Mouse (Mus musculus): ENCODE results near the gene Gucy2d. TPM values are rescaled to one million over a fixed set of nuclear protein-coding genes. Genes with fewer than 3 reads are reported as not detected.

The Gucy2d gene
- polyA plus RNA-seq, 1 experiment from 2014 or later, result 0.28 TPM

- 74% methylated on average over 25 of the region's 25 CpGs for WGBS
- no peak for ATAC-seq
Measured at GRCm38 (mm10) chr7:98499561-98500292, 59.5 kb downstream of the Gucy2d start.

GRCm38 (mm10) chr7:98500470-98500869 lies 60.3 kb downstream of the Gucy2d start:
- Histone ChIP-seq H3K4me2 (ENCODE audit: low read length) (no peak overlapping the region), H3K27ac (ENCODE audit: low read depth, low read length) (no peak overlapping the region), H3K4me1 (ENCODE audit: control insufficient read depth, insufficient read depth, low read depth, low read length) (peaks cover 8% of the 10 kb centered on the region), H3K4me3 (ENCODE audit: low read length) (no peak overlapping the region), H3K36me3 (ENCODE audit: control insufficient read depth, insufficient read depth, low read length) (no peaks in the 10 kb centered on the region), H3K27me3 (replicated peaks; ENCODE audit: control insufficient read depth, insufficient read depth, low read length) (no peaks in the 10 kb centered on the region), H3K9ac (ENCODE audit: low read depth, low read length) (no peak overlapping the region), H3K9me3 (ENCODE audit: control insufficient read depth, low read length) (no peaks in the 10 kb centered on the region)
- 89% methylated on average over 3 of the region's 3 CpGs for WGBS
- no peak for ATAC-seq

More at GRCm38 (mm10) chr7:98499561-98500292, 59.5 kb downstream of the Gucy2d start:
- Histone ChIP-seq H3K4me3 (ENCODE audit: low read length) (no peak overlapping the region), H3K4me2 (ENCODE audit: low read length) (no peak overlapping the region), H3K27me3 (replicated peaks; ENCODE audit: control insufficient read depth, insufficient read depth, low read length) (no peaks in the 10 kb centered on the region), H3K36me3 (ENCODE audit: control insufficient read depth, insufficient read depth, low read length) (no peaks in the 10 kb centered on the region), H3K4me1 (ENCODE audit: control insufficient read depth, insufficient read depth, low read depth, low read length) (peaks cover 3% of the 10 kb centered on the region), H3K9me3 (ENCODE audit: control insufficient read depth, low read length) (no peaks in the 10 kb centered on the region), H3K27ac (ENCODE audit: low read depth, low read length) (no peak overlapping the region), H3K9ac (ENCODE audit: low read depth, low read length) (no peak overlapping the region)

GRCm38 (mm10) chr7:98501078-98501477 lies 60.9 kb downstream of the Gucy2d start:
- H3K4me1 ChIP-seq (ENCODE audit: control insufficient read depth, insufficient read depth, low read depth, low read length), result peaks cover 8% of the 10 kb centered on the region
- 74% methylated on average over 7 of the region's 7 CpGs for WGBS
- H3K4me3 ChIP-seq (ENCODE audit: low read length), result no peak overlapping the region
- peak; percentile 50; the same call in 1 of the 2 replicates for ATAC-seq
- no peak overlapping the region for H3K9ac ChIP-seq (ENCODE audit: low read depth, low read length)
- no peaks in the 10 kb centered on the region for H3K27me3 ChIP-seq (replicated peaks; ENCODE audit: control insufficient read depth, insufficient read depth, low read length)
- no peaks in the 10 kb centered on the region for H3K36me3 ChIP-seq (ENCODE audit: control insufficient read depth, insufficient read depth, low read length)
- no peak overlapping the region for H3K4me2 ChIP-seq (ENCODE audit: low read length)
- H3K27ac ChIP-seq (ENCODE audit: low read depth, low read length), result no peak overlapping the region
- no peaks in the 10 kb centered on the region for H3K9me3 ChIP-seq (ENCODE audit: control insufficient read depth, low read length)

GRCm38 (mm10) chr7:98502921-98503320 lies 62.7 kb downstream of the Gucy2d start:
- Histone ChIP-seq H3K9me3 (ENCODE audit: control insufficient read depth, low read length) (no peaks in the 10 kb centered on the region), H3K27ac (ENCODE audit: low read depth, low read length) (no peak overlapping the region), H3K27me3 (replicated peaks; ENCODE audit: control insufficient read depth, insufficient read depth, low read length) (no peaks in the 10 kb centered on the region), H3K9ac (ENCODE audit: low read depth, low read length) (peak overlapping the region; percentile 23; the same call in 1 of the 2 replicates), H3K4me2 (ENCODE audit: low read length) (no peak overlapping the region), H3K36me3 (ENCODE audit: control insufficient read depth, insufficient read depth, low read length) (no peaks in the 10 kb centered on the region), H3K4me3 (ENCODE audit: low read length) (no peak overlapping the region), H3K4me1 (ENCODE audit: control insufficient read depth, insufficient read depth, low read depth, low read length) (peaks cover 8% of the 10 kb centered on the region)
- ATAC-seq, result no peak
- 34% methylated on average over 5 of the region's 5 CpGs for WGBS

- no peak overlapping the region; the same call in 1 of the 2 replicates for H3K27ac ChIP-seq (ENCODE audit: low read depth, low read length)
- H3K4me3 ChIP-seq (ENCODE audit: low read length), result no peak overlapping the region
- H3K9me3 ChIP-seq (ENCODE audit: control insufficient read depth, low read length), result no peaks in the 10 kb centered on the region
- H3K36me3 ChIP-seq (ENCODE audit: control insufficient read depth, insufficient read depth, low read length), result no peaks in the 10 kb centered on the region
- H3K27me3 ChIP-seq (replicated peaks; ENCODE audit: control insufficient read depth, insufficient read depth, low read length), result no peaks in the 10 kb centered on the region
- 0 out of 2 replicates have a peak, but pooled peaks have one; percentile 57 for ATAC-seq
- 68% methylated on average over 6 of the region's 6 CpGs for WGBS
- no peak overlapping the region for H3K4me2 ChIP-seq (ENCODE audit: low read length)
- no peak overlapping the region for H3K9ac ChIP-seq (ENCODE audit: low read depth, low read length)
- H3K4me1 ChIP-seq (ENCODE audit: control insufficient read depth, insufficient read depth, low read depth, low read length), result peaks cover 8% of the 10 kb centered on the region
Measured at GRCm38 (mm10) chr7:98503951-98504647, 63.9 kb downstream of the Gucy2d start.

- no peak overlapping the region for H3K9ac ChIP-seq (ENCODE audit: low read depth, low read length)
- 35% methylated on average over 5 of the region's 5 CpGs for WGBS
- no peak for ATAC-seq
- peak overlapping the region; percentile 35; the same call in 1 of the 2 replicates for H3K27ac ChIP-seq (ENCODE audit: low read depth, low read length)
- peaks cover 8% of the 10 kb centered on the region for H3K4me1 ChIP-seq (ENCODE audit: control insufficient read depth, insufficient read depth, low read depth, low read length)
- H3K4me3 ChIP-seq (ENCODE audit: low read length), result no peak overlapping the region
- H3K4me2 ChIP-seq (ENCODE audit: low read length), result no peak overlapping the region
- no peaks in the 10 kb centered on the region for H3K27me3 ChIP-seq (replicated peaks; ENCODE audit: control insufficient read depth, insufficient read depth, low read length)
- H3K36me3 ChIP-seq (ENCODE audit: control insufficient read depth, insufficient read depth, low read length), result no peaks in the 10 kb centered on the region
- H3K9me3 ChIP-seq (ENCODE audit: control insufficient read depth, low read length), result no peaks in the 10 kb centered on the region
Measured at GRCm38 (mm10) chr7:98504726-98505314, 64.6 kb downstream of the Gucy2d start.

GRCm38 (mm10) chr7:98505664-98506063 lies 65.4 kb downstream of the Gucy2d start:
- Histone ChIP-seq H3K4me1 (ENCODE audit: control insufficient read depth, insufficient read depth, low read depth, low read length) (peaks cover 8% of the 10 kb centered on the region), H3K27me3 (replicated peaks; ENCODE audit: control insufficient read depth, insufficient read depth, low read length) (no peaks in the 10 kb centered on the region), H3K9ac (ENCODE audit: low read depth, low read length) (no peak overlapping the region), H3K4me3 (ENCODE audit: low read length) (no peak overlapping the region), H3K4me2 (ENCODE audit: low read length) (no peak overlapping the region), H3K9me3 (ENCODE audit: control insufficient read depth, low read length) (no peaks in the 10 kb centered on the region), H3K36me3 (ENCODE audit: control insufficient read depth, insufficient read depth, low read length) (no peaks in the 10 kb centered on the region), H3K27ac (ENCODE audit: low read depth, low read length) (no peak overlapping the region)
- WGBS, result 36% methylated on average over 3 of the region's 3 CpGs
- ATAC-seq, result no peak

- Histone ChIP-seq H3K4me3 (ENCODE audit: low read length) (no peak overlapping the region), H3K36me3 (ENCODE audit: control insufficient read depth, insufficient read depth, low read length) (no peaks in the 10 kb centered on the region), H3K4me1 (ENCODE audit: control insufficient read depth, insufficient read depth, low read depth, low read length) (no peaks in the 10 kb centered on the region; the same call in 1 of the 2 replicates), H3K27ac (ENCODE audit: low read depth, low read length) (no peak overlapping the region), H3K4me2 (ENCODE audit: low read length) (no peak overlapping the region), H3K27me3 (replicated peaks; ENCODE audit: control insufficient read depth, insufficient read depth, low read length) (no peaks in the 10 kb centered on the region), H3K9ac (ENCODE audit: low read depth, low read length) (no peak overlapping the region), H3K9me3 (ENCODE audit: control insufficient read depth, low read length) (no peaks in the 10 kb centered on the region)
- ATAC-seq, result no peak
- 69% methylated on average over 15 of the region's 15 CpGs for WGBS
Measured at GRCm38 (mm10) chr7:98510961-98511958, 71.0 kb downstream of the Gucy2d start.

Data from hindbrain, embryonic 16.5 days (tissue).